Mouse (Mus musculus): ENCODE measurements around the gene Gm3543.
"Not testable (repeated sequence)": the region's sequence is repeated elsewhere in the genome, so short reads cannot be mapped to it uniquely, and the experiment has no call there.

GRCm38 (mm10) chr14:41967827-41968226 is 15.3 kb downstream of the Gm3543 start, which contains the start of gene Gm6401:
- TF ChIP-seq CTCF (IDR thresholded peaks at IDR 0.05; ENCODE audit: control insufficient read depth, insufficient read depth, insufficient read length); USF1 (IDR thresholded peaks at IDR 0.05; ENCODE audit: low read depth): not testable (repeated sequence)

Measured in C2C12 (cell line).